Mouse (Mus musculus) hindbrain, embryonic 11.5 days (tissue): ENCODE data around the gene Lap3. TPM values are rescaled to one million over a fixed set of nuclear protein-coding genes. Genes with fewer than 3 reads are reported as not detected.
A peak's percentile ranks its signal among the peaks of the same experiment; 100 is the strongest.

ENCODE experiments used
- ATAC-seq: fragments of 200-750 bp; cut with Nextera tagmentation; 2 replicates; pipeline ENCODE4 v1.8.0; 2017; ENCODE audit warnings: mild to moderate bottlenecking, moderate TSS enrichment, moderate library complexity; ENCODE audit not compliant: low FRiP score
- DNase-seq: peaks from one replicate; pipeline ENCODE4 v3.0.0-alpha.2; 2015; ENCODE audit warnings: low spot score
- H3K27ac ChIP-seq: fragments of 300-500 bp; sonication (generic); 2 replicates; pipeline ENCODE4 v1.5.1; 2014; ENCODE audit warnings: mild to moderate bottlenecking, low read depth, low read length
- H3K27me3 ChIP-seq: fragments of 300-500 bp; sonication (generic); 2 replicates; pipeline ENCODE4 v1.6.1; 2014; ENCODE audit warnings: mild to moderate bottlenecking, low read length, moderate library complexity, mixed read lengths; ENCODE audit not compliant: control insufficient read depth, insufficient read depth
- H3K36me3 ChIP-seq: fragments of 300-500 bp; sonication (generic); 2 replicates; pipeline ENCODE4 v1.6.1; 2014; ENCODE audit warnings: mild to moderate bottlenecking, low read length, moderate library complexity, mixed read lengths; ENCODE audit not compliant: control insufficient read depth, insufficient read depth
- H3K4me1 ChIP-seq: fragments of 300-500 bp; sonication (generic); replicated peaks from 2 replicates; pipeline ENCODE4 v1.6.1; 2014; ENCODE audit warnings: low read length, mixed read lengths; ENCODE audit not compliant: control insufficient read depth, insufficient read depth
- H3K4me2 ChIP-seq: fragments of 300-500 bp; sonication (generic); replicated peaks from 2 replicates; pipeline ENCODE4 v1.6.1; 2014; ENCODE audit warnings: mild to moderate bottlenecking, low read depth, low read length
- H3K4me3 ChIP-seq: fragments of 300-500 bp; sonication (generic); 2 replicates; pipeline ENCODE4 v1.5.1; 2014; ENCODE audit warnings: low read depth, low read length
- H3K9ac ChIP-seq: fragments of 300-500 bp; sonication (generic); 2 replicates; pipeline ENCODE4 v1.6.1; 2014; ENCODE audit warnings: low read depth, low read length
- H3K9me3 ChIP-seq: fragments of 300-500 bp; sonication (generic); 2 replicates; pipeline ENCODE4 v1.6.1; 2016; ENCODE audit warnings: low read length; ENCODE audit not compliant: control insufficient read depth
- WGBS: fragments of 180-500 bp; shearing (Covaris S2); extraction: QIAGEN DNeasy Blood & Tissue Kit; methylation state at CpG from one replicate; pipeline ENCODE4 v1.1.7; 2014; 5-methylcytosine and 5-hydroxymethylcytosine counted together
- polyA plus RNA-seq: library from polyadenylated mRNA; unstranded; fragments of >200 nt; fragmentation: Nextera tagmentation; extraction: Ambion mirVana; gene quantifications from 2 replicates; pipeline ENCODE4 v1.2.1, GENCODE M21; 2014

Lap3 gene
- polyA plus RNA-seq, 1 experiment from 2014 or later = 75.7 TPM

DNA sequence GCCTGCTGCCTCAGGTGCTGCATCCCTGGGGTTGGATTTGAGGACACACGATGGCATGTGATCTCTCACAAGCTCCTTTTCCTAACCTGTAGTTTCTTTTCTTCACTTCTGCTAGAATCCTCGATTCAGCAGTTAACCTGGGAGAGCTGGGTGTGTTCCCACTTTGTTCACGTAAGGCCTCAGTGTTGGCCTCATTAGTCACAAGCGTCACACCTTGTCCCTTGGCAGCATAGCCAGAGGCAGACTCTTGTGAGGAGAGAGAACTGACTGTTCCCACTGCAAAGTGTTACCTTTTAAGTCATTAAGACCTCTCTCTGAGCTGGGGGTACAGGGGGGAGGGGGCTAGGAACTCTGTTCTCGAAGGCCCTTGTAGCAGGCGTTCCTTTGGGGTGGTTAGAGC, 19.7 kb downstream of the Lap3 start:
- Histone ChIP-seq H3K9ac (no peak overlapping the region), H3K27me3 (no peaks in the 10 kb centered on the region), H3K9me3 (no peaks in the 10 kb centered on the region), H3K27ac (no peak overlapping the region), H3K36me3 (0 out of 2 replicates have a peak, but pooled peaks cover 6% of the 10 kb centered on the region), H3K4me1 (no peaks in the 10 kb centered on the region), H3K4me3 (no peak overlapping the region), H3K4me2 (no peak overlapping the region)
- 88% methylated on average over 6 of the region's 6 CpGs for WGBS
- ATAC-seq (no peak), DNase-seq (no peak)

DNA sequence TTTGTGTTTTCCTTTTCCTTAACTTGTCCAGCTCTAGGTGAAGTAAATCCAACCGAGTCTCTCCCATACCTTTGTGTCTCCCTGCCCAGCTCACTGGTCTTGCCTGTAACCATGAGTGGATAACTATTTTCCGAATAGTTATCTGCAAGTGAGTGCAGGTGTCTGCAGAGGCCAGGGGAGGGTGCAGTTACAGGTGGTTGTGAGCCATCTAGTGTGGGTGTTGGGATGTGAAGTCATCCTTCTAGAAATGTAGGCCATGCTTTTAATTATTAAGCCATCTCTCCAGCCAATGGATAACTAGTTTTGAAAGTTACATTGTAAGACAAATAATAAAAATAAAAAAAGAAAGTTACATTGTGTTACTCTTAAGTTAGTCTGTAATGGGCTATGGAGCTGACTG, 20.3 kb downstream of the Lap3 start:
- Histone ChIP-seq H3K4me1 (no peaks in the 10 kb centered on the region), H3K4me3 (no peak overlapping the region), H3K4me2 (no peak overlapping the region), H3K9ac (no peak overlapping the region), H3K9me3 (no peaks in the 10 kb centered on the region), H3K27me3 (no peaks in the 10 kb centered on the region), H3K36me3 (0 out of 2 replicates have a peak, but pooled peaks cover 6% of the 10 kb centered on the region), H3K27ac (no peak overlapping the region)
- 87% methylated on average over 2 of the region's 2 CpGs for WGBS
- ATAC-seq (no peak), DNase-seq (no peak)

GRCm38 (mm10) chr5:45514599-45514998, 21.4 kb downstream of the Lap3 start:
- H3K27me3 ChIP-seq = no peaks in the 10 kb centered on the region
- H3K36me3 ChIP-seq = 0 out of 2 replicates have a peak, but pooled peaks cover 6% of the 10 kb centered on the region
- no peak overlapping the region for H3K9ac ChIP-seq
- WGBS = 62% methylated on average over 1 of the region's 1 CpGs
- no peaks in the 10 kb centered on the region for H3K4me1 ChIP-seq
- ATAC-seq (no peak), DNase-seq (no peak)
- no peak overlapping the region for H3K4me3 ChIP-seq
- no peaks in the 10 kb centered on the region for H3K9me3 ChIP-seq
- no peak overlapping the region for H3K27ac ChIP-seq
- H3K4me2 ChIP-seq = no peak overlapping the region

GRCm38 (mm10) chr5:45515151-45515743, 22.1 kb downstream of the Lap3 start:
- WGBS = 93% methylated on average over 10 of the region's 10 CpGs
- 0 out of 2 replicates have a peak, but pooled peaks cover 2% of the 10 kb centered on the region for H3K36me3 ChIP-seq

DNA sequence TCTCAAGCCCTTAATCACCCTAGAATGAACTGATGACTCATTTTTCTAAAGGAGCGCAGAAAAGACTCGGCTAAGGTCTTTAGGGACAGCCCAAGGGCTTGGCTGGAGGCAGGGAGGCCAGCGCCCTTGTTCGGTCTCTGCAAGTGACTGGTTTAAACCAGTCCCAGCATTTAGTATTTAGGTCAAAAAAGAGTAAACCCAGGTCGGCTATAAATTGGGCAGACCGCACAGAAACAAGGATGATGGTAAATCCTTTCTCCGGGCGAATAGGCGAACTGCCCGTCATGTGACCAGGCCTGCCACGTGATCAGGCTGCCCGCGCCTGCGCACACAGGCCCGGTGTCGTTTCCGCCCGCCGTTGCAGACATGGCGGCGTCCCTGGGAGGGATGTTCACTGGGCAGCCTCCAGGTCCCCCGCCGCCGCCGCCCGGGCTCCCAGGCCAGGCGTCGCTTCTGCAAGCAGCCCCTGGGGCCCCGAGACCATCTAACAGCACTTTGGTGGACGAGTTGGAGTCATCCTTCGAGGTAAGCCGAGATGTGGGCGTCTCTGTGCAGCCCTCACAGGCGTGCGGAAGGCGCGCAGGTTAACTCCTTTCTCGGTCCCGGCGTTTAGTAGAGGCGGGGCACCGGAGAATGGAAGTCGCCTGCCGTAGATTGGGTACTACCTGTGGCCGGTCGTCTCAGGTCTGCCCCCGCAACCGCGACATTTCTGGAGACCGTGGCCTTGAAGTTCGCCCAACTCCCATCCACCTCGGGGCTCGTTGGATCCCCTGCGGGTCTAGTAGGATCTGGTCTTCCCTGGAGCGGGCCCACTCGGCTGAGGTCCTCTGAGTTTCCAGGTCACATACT, 27.0 kb downstream of the Lap3 start, which contains the start of gene Med28:
Gene Med28 (plus strand): TSS at position 270 of the 849 bp plus-strand sequence.
- WGBS = 2% methylated on average over 54 of the region's 56 CpGs
- H3K27ac ChIP-seq = 0 out of 2 replicates have a peak within 1 kb of the TSS, but pooled peaks have one; percentile 19

More at GRCm38 (mm10) chr5:45515151-45515743, 22.1 kb downstream of the Lap3 start:
- ATAC-seq (no peak), DNase-seq (no peak)
- H3K4me1 ChIP-seq = no peaks in the 10 kb centered on the region
- H3K4me2 ChIP-seq = no peak overlapping the region
- H3K9ac ChIP-seq = no peak overlapping the region
- no peak overlapping the region for H3K27ac ChIP-seq
- H3K4me3 ChIP-seq = no peak overlapping the region
- no peaks in the 10 kb centered on the region for H3K27me3 ChIP-seq
- H3K9me3 ChIP-seq = no peaks in the 10 kb centered on the region

DNA sequence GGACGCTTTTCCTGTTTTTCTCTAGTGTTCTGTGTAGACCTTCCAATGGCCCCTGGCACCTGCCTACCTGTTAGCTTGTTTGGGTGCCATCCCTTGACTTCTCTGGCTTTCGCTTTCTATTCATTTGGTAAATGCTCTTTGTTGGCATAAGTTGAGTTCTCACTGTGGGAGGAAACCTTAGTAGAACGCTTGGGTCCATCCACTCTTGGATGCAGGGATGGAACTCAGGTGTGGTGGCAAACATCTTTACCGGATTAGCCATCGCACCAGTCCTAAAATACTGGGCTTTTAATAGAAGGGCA, 27.6 kb downstream of the Lap3 start:
- Histone ChIP-seq H3K9me3 (no peaks in the 10 kb centered on the region), H3K4me3 (peak overlapping the region; percentile 84), H3K27ac (no peak overlapping the region), H3K27me3 (no peaks in the 10 kb centered on the region), H3K36me3 (peaks cover 3% of the 10 kb centered on the region; the same call in 1 of the 2 replicates), H3K4me1 (0 out of 2 replicates have a peak, but pooled peaks cover 2% of the 10 kb centered on the region), H3K9ac (peak overlapping the region; percentile 80), H3K4me2 (peak overlapping the region; percentile 59)
- no peak; the same call in 1 of the 2 replicates for ATAC-seq
- WGBS = 9% methylated on average over 5 of the region's 5 CpGs
- DNase-seq = no peak

More for the DNA sequence above, 27.0 kb downstream of the Lap3 start, which contains the start of gene Med28:
- Histone ChIP-seq H3K4me1 (0 out of 2 replicates have a peak, but pooled peaks cover 2% of the 10 kb centered on the region), H3K9ac (peak within 1 kb of the TSS; percentile 80), H3K27me3 (no peaks in the 10 kb centered on the region), H3K9me3 (no peaks in the 10 kb centered on the region), H3K36me3 (peaks cover 2% of the 10 kb centered on the region; the same call in 1 of the 2 replicates), H3K4me2 (peak within 1 kb of the TSS; percentile 63), H3K4me3 (peak within 1 kb of the TSS; percentile 84)
- ATAC-seq (peak; percentile 97), DNase-seq (peak; percentile 94)

- H3K36me3 ChIP-seq = peaks cover 6% of the 10 kb centered on the region; the same call in 1 of the 2 replicates
- no peak overlapping the region for H3K27ac ChIP-seq
- H3K4me2 ChIP-seq = peak overlapping the region; percentile 59; the same call in 1 of the 2 replicates
- no peaks in the 10 kb centered on the region for H3K27me3 ChIP-seq
- ATAC-seq (no peak), DNase-seq (no peak)
- H3K4me3 ChIP-seq = no peak overlapping the region
- no peak overlapping the region for H3K9ac ChIP-seq
- 0 out of 2 replicates have a peak, but pooled peaks cover 2% of the 10 kb centered on the region for H3K4me1 ChIP-seq
- WGBS = 92% methylated on average over 6 of the region's 6 CpGs
- H3K9me3 ChIP-seq = no peaks in the 10 kb centered on the region
These were observed 28.4 kb downstream of the Lap3 start for GRCm38 (mm10) chr5:45521601-45522000.

DNA sequence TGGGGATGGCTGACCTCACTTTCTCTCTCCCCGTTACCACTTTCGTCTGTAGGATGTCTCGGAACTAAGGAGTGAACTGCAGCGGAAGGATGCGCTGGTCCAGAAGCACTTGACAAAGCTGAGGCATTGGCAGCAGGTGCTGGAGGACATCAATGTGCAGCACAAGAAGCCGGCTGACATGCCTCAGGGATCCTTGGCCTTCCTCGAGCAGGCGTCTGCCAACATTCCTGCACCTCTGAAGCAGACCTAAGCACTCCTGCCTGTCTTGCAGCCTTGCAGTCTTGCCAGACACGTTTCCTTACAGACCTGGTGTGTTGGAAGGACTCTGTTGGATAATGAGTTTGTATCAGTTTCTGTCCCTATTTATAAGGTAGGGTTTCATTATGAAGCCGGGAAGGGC, 31.9 kb downstream of the Lap3 start:
- 0 out of 2 replicates have a peak, but pooled peaks cover 2% of the 10 kb centered on the region for H3K4me1 ChIP-seq
- H3K27ac ChIP-seq = no peak overlapping the region
- H3K4me2 ChIP-seq = no peak overlapping the region
- H3K27me3 ChIP-seq = no peaks in the 10 kb centered on the region
- WGBS = 96% methylated on average over 10 of the region's 10 CpGs
- ATAC-seq (no peak), DNase-seq (no peak)
- no peak overlapping the region for H3K9ac ChIP-seq
- H3K9me3 ChIP-seq = no peaks in the 10 kb centered on the region
- H3K36me3 ChIP-seq = peaks cover 9% of the 10 kb centered on the region; the same call in 1 of the 2 replicates
- H3K4me3 ChIP-seq = no peak overlapping the region
